Mouse (Mus musculus): ENCODE measurements around the gene Stx12.
A peak's percentile ranks its signal among the peaks of the same experiment; 100 is the strongest.

Stx12 gene

DNA sequence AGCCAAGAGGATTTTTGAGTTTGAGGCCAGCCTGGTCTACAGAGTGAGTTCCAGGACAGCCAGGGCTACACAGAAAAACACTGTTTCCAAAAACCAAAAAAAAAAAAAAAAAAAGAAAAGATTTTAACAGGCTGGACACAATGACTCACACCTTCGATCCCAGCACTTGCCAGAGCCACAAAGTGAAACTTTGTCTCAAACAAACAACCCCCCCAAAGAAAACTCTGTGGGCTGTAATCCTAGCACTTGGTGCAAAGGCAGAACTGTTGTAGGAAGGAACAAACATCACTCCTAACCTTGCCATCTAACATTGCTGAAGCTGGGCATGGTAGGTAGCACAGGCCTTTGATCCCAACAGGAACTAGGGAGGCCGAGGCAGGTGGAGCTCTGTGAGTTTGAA is 19.5 kb downstream of the Stx12 start:
- DNase-seq (ENCODE audit: low spot score in 2 of 2) = no peak

GRCm38 (mm10) chr4:132863012-132863411 is 21.3 kb downstream of the Stx12 start:
- no peak for DNase-seq (ENCODE audit: low spot score in 2 of 2)

GRCm38 (mm10) chr4:132860880-132861279 is 23.4 kb downstream of the Stx12 start:
- DNase-seq (ENCODE audit: low spot score in 2 of 2) = no peak

GRCm38 (mm10) chr4:132843705-132844071 is 40.6 kb downstream of the Stx12 start:
- no peak for DNase-seq (ENCODE audit: low spot score in 2 of 2)

GRCm38 (mm10) chr4:132842970-132843704 is 41.2 kb downstream of the Stx12 start, which contains the start of gene Ppp1r8:
Gene Ppp1r8 (minus strand): TSS chr4:132843169.
- DNase-seq (ENCODE audit: low spot score in 2 of 2) = peak; percentile 73 to 80

DNA sequence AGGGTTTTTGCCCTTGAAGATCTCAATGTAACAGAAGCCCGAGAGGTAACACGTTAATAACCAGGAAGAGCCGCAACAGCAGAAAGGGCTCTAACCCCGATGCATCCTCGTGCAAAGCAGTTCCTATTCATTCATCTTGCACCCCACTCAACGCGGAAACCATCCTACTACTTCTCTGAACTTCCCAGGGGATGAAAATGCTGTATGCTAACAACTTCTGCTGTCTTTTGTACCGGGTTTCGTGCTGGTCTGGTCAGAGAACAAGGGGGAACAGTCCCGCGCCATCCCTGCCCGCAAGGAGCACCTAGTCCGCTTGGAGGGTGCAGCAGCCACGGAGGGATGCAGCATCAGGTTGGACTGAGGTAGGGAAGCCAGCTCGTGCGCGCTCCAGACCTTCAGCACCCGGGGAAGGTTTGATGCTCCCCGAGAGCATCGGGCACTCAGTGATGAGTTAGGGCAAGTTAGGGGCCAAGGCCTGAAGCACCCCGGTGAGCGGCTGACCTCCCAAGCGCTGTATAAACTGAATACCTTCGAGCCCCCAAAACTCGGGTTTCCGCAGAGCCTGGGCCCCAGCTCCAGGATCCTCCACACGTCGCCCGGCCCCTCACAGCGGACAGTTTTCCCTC is 41.9 kb downstream of the Stx12 start:
- peak in 1 of 2 experiments; percentile 11 for DNase-seq (ENCODE audit: low spot score in 2 of 2)

DNA sequence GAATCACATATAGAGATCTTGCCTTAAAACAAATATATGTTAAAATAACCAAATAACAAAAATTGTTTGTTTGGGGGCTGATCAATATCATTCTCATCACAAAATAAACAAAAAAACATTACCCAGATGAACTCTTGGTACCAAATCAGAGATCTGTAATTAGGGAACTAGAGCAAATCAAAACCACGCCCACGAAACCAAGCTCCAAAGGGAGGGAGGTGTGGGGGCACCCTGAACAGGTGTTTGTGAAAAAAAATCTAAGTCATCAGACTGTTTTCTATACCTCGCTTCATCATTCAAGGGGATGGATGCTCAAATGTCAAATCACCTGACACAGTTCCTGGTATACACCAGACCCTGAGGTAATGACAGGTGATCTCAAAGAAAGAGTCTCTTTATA is 42.8 kb downstream of the Stx12 start:
- DNase-seq (ENCODE audit: low spot score in 2 of 2) = no peak

DNA sequence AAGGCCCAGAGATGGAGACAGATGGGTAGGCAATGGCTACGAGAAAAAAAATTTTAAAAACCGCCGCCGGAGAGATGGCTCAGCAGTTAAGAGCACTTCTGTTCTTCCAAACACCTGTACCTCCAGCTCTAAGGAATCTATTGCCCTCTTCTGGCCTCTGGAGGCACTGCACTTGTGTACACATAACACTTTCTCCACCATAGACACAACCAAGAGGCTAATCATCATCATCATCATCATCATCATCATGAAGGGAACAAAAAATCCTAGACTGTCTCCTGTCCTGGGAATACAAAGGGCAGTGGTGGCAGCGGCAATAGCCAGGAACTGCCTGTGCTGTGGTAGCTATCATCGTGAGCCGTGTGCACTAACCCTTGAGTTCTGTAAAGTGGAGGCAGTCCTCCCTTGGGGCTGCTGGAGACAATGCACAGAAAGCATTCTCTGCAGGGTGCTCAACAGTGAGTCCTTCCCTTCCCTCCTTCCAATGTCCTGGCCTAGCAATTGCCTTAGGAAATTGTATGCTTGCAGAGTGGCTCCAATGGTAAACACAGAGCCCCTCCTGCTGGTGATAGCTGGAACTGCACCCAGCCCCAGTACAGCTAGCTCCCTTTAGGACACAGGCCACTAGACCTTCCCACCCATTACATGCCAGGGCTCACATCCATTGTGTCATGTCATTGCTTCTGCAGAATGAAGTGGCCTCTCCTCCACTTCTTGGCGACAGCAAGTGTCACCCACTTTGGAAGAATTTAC is 60.5 kb downstream of the Stx12 start:
- peak; percentile 57 to 58 for DNase-seq (ENCODE audit: low spot score in 2 of 2)

- no peak for DNase-seq (ENCODE audit: low spot score in 2 of 2)
Observed at GRCm38 (mm10) chr4:132818442-132818841, 65.9 kb downstream of the Stx12 start.

GRCm38 (mm10) chr4:132816855-132817254 is 67.5 kb downstream of the Stx12 start:
- no peak for DNase-seq (ENCODE audit: low spot score in 2 of 2)

GRCm38 (mm10) chr4:132816404-132816803 is 67.9 kb downstream of the Stx12 start:
- no peak for DNase-seq (ENCODE audit: low spot score in 2 of 2)

DNA sequence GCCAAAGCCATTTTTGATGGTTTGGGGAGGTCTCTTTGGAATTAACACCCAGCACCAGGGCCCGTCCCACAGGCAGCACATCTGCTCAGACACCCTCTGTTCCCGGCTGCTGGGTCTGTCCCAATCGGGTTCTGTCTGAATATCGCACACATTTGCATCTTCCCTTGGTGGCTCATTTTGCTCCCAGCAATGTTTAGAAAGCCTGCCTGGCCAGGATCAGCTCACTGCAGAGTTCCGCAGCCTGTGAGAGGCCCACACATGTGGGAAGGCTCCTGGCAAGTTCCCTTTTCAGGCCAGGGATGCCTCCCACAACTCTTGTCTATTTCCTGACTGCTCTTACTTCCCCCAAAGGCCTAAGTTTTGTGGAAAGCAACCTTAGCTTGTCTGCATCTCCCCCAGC is 74.7 kb downstream of the Stx12 start:
- peak in 1 of 2 experiments; percentile 42 for DNase-seq (ENCODE audit: low spot score in 2 of 2)

DNA sequence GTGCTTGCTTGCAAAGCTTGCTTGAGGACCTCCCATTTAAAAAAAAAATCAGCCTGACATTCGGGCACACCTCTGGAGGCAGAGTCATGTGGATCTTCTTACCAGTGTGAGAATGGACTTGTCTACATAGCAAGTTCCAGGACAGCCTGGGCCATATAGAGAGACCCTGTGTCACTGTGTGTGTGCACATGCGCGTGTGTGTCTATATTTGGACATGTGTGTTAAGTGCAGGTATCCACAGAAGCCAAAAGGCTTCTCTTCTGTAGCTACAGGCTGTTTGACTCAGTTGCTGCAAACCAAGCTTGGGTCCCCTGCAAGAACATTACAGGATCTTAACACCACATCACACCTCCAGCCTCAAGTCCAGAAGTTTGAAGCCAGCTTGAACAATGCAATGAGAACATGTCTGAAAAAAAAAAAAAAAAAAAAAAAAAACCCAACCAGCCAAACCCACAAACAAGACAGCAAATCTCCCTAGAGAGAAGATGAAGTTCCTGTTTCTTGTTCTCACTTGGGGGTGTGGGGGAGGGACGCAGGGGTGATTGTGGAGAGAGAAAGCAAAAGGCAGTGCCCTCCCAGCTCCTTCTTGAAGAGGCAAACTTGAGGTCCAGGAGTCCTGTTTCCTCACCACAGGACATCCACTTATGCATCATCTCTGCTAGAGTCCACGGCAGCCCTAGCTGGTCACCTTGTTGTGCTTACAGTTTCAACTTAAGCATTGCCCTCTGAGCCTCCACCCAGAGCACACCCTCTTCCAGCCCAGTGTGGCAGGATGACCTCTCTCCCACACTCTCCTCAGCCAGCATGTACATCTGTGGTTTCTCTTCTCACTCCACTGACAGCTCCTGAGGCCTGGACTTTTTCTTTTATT is 76.3 kb downstream of the Stx12 start:
- no peak for DNase-seq (ENCODE audit: low spot score in 2 of 2)

GRCm38 (mm10) chr4:132806620-132807191 is 77.6 kb downstream of the Stx12 start:
- no peak for DNase-seq (ENCODE audit: low spot score in 2 of 2)

DNA sequence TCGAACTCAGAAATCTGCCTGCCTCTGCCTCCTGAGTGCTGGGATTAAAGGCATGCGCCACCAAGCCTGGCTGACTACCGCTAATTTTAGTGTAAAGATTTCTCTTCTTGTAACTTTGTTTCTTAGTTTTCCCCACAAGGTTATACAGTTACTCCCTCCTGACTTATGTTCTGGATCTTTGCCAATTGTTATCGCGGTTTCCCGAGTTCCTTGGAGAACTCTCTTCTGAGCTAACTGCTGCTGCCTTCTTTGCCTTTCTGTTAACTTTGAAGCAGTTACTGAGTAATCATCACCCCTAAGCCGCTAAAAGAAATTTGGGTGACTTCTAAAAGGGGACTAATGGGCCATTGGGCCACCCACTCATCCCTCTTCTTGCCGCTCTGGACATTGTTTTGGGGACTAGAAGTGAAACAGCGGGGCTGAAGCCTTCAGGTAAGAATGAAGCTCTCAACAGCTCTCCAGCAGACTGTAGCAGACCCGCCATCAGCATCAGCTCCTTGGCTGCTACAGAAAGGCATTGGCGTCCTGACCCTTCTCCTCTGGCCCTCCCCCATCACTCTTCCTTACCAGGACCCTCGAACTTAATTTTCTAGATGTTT is 78.6 kb downstream of the Stx12 start:
- no peak for DNase-seq (ENCODE audit: low spot score in 2 of 2)

DNA sequence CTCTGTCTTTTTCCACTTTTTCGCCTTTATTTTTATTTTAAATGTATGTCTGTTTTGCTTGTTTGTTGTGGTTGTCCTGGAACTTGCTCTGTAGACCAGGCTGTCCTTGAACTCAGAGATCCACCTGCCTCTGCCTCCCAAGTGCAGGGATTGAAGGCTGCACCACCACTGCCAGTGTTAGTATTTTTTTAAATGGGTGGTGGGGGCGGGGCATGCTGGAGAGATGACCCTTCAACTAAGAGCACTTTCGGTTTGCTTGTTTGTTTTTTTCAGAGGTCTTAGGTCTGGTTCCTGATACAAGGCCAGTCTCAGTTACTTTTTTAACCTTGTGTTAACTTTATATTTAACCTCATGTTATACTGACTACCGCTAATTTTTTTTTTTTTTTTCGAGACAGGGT is 79.2 kb downstream of the Stx12 start:
- no peak for DNase-seq (ENCODE audit: low spot score in 2 of 2)

DNA sequence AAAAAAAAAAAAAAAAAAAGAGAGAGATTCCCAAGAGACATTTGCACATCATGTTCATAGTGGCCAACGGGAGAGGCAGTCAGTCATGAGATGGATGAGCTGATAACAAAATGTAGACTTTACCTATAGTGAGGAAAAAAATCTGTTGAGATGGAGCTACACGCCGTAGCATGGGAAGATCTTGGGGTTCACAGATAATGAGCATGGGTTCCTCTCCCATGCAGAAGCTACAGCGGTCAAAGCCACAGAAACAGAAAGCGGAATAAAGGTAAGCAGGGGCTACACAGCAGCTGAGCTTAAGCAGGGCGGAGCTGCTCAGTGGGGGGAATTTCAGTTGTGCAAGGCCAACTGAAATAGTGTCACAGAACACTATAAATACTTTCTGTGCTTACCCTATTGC is 80.0 kb downstream of the Stx12 start:
- no peak for DNase-seq (ENCODE audit: low spot score in 2 of 2)

- DNase-seq (ENCODE audit: low spot score in 2 of 2) = no peak
Observed at GRCm38 (mm10) chr4:132803876-132804275, 80.4 kb downstream of the Stx12 start.

Measured in frontal cortex, postnatal 25 days (tissue).